Mouse (Mus musculus) CH12.LX (cell line): Measurements from ENCODE around the gene Phc2. TPM values are rescaled to one million over a fixed set of nuclear protein-coding genes. Genes with fewer than 3 reads are reported as not detected.

ENCODE experiments used
- DNase-seq: peaks from one replicate; pipeline ENCODE4 v3.0.0-alpha.2; 2013; ENCODE audit errors: extremely low read depth
- H3K27ac ChIP-seq: 2 replicates; pipeline ENCODE4 v1.5.1; 2012; ENCODE audit warnings: low read depth, mild to moderate bottlenecking, control low read depth, moderate library complexity; ENCODE audit not compliant: insufficient read depth
- H3K27me3 ChIP-seq: replicated peaks from 2 replicates; pipeline ENCODE3; 2012; ENCODE audit warnings: inconsistent platforms
- H3K36me3 ChIP-seq, 2 experiments: replicated peaks in 1 of 2; 2 replicates each; pipeline versions ENCODE3 to v1.6.1; 2012; ENCODE audit warnings: inconsistent platforms in 1 of 2, low read length in 1 of 2, mild to moderate bottlenecking in 1 of 2, mixed read lengths in 1 of 2, moderate library complexity in 1 of 2; ENCODE audit not compliant: control insufficient read depth in 1 of 2, insufficient read depth in 1 of 2
- H3K4me1 ChIP-seq, 2 experiments: 2 replicates each; pipeline ENCODE4 v1.6.1; 2012; ENCODE audit warnings: inconsistent platforms in 1 of 2, moderate library complexity in 1 of 2; ENCODE audit not compliant: insufficient read depth in 2 of 2, control insufficient read depth in 1 of 2
- H3K4me2 ChIP-seq: 2 replicates; pipeline ENCODE4 v1.6.1; 2012; ENCODE audit warnings: low read depth, mild to moderate bottlenecking, control low read depth; ENCODE audit not compliant: poor library complexity, insufficient read depth, severe bottlenecking
- H3K4me3 ChIP-seq, 3 experiments: fragments of 150-350 bp in 1 of 3; sonication (generic) in 1 of 3; replicated peaks in 1 of 3; 2 replicates each; pipeline versions ENCODE3 to v1.5.1; 2011 to 2012; ENCODE audit warnings: low read depth in 2 of 3, low read length in 2 of 3, mild to moderate bottlenecking in 2 of 3, moderate library complexity in 2 of 3, control low read depth in 1 of 3, improper control_type of control experiment in 1 of 3, inconsistent platforms in 1 of 3, mixed read lengths in 1 of 3; ENCODE audit not compliant: poor library complexity in 1 of 3
- H3K79me2 ChIP-seq: replicated peaks from 2 replicates; pipeline ENCODE4 v1.6.1; 2012; ENCODE audit warnings: mild to moderate bottlenecking, moderate library complexity; ENCODE audit not compliant: control insufficient read depth, poor library complexity, insufficient read depth, severe bottlenecking; ENCODE audit errors: extremely low read depth
- H3K9ac ChIP-seq: 2 replicates; pipeline ENCODE4 v1.6.1; 2012; ENCODE audit warnings: low read depth, mild to moderate bottlenecking, control low read depth, moderate library complexity; ENCODE audit not compliant: insufficient read depth
- H3K9me3 ChIP-seq: replicated peaks from 2 replicates; pipeline ENCODE3; 2012; ENCODE audit warnings: low read length, inconsistent platforms, mixed read lengths
- CHD1 ChIP-seq: IDR thresholded peaks from 2 replicates; pipeline ENCODE4 v1.6.1; 2012; ENCODE audit warnings: low read depth, low read length, improper control_type of control experiment, inconsistent platforms
- CTCF ChIP-seq, 2 experiments: IDR thresholded peaks in 1 of 2; conservative IDR thresholded peaks in 1 of 2; 2 replicates each; pipeline ENCODE4 v1.5.1; 2011 to 2012; ENCODE audit warnings: low read depth in 2 of 2, low read length in 2 of 2, improper control_type of control experiment in 1 of 2, inconsistent platforms in 1 of 2, mild to moderate bottlenecking in 1 of 2, moderate library complexity in 1 of 2
- E2F4 ChIP-seq: IDR thresholded peaks from 2 replicates; pipeline ENCODE4 v1.6.1; 2011; ENCODE audit warnings: low read depth, low read length, improper control_type of control experiment; ENCODE audit not compliant: insufficient replicate concordance
- ELF1 ChIP-seq: IDR thresholded peaks from 2 replicates; pipeline ENCODE4 v1.6.1; 2014; ENCODE audit warnings: low read depth, mild to moderate bottlenecking, inconsistent platforms, low read length, improper control_type of control experiment
- GABPA ChIP-seq: IDR thresholded peaks from 2 replicates; pipeline ENCODE4 v1.6.1; 2012; ENCODE audit warnings: low read depth, low read length, improper control_type of control experiment, inconsistent platforms; ENCODE audit not compliant: insufficient replicate concordance
- IRF4 ChIP-seq: IDR thresholded peaks from 2 replicates; pipeline ENCODE4 v1.6.1; 2014; ENCODE audit warnings: low read depth, mild to moderate bottlenecking, inconsistent platforms, low read length, improper control_type of control experiment
- JUN ChIP-seq: IDR thresholded peaks from 2 replicates; pipeline ENCODE4 v1.6.1; 2011; ENCODE audit warnings: low read depth, mild to moderate bottlenecking, low read length, improper control_type of control experiment, moderate library complexity; ENCODE audit not compliant: insufficient read depth
- KAT2A ChIP-seq: IDR thresholded peaks from 2 replicates; pipeline ENCODE4 v1.6.1; 2012; ENCODE audit warnings: low read length, improper control_type of control experiment, inconsistent platforms; ENCODE audit not compliant: insufficient replicate concordance
- MAFK ChIP-seq: IDR thresholded peaks from 2 replicates; pipeline ENCODE4 v1.6.1; 2011; ENCODE audit warnings: low read length, improper control_type of control experiment; ENCODE audit not compliant: insufficient replicate concordance
- MXI1 ChIP-seq: IDR thresholded peaks from 2 replicates; pipeline ENCODE4 v1.6.1; 2011; ENCODE audit warnings: mild to moderate bottlenecking, low read depth, low read length, improper control_type of control experiment
- MYC ChIP-seq: IDR thresholded peaks from 2 replicates; pipeline ENCODE4 v1.6.1; 2011; ENCODE audit warnings: low read depth, mild to moderate bottlenecking, improper control_type of control experiment, low read length
- POLR2A ChIP-seq: IDR thresholded peaks from 2 replicates; pipeline ENCODE4 v1.6.1; 2011; ENCODE audit warnings: low read depth, mild to moderate bottlenecking, improper control_type of control experiment, low read length
- POLR2AphosphoS2 ChIP-seq: IDR thresholded peaks from 2 replicates; pipeline ENCODE4 v1.6.1; 2011; ENCODE audit warnings: low read depth, low read length, improper control_type of control experiment
- RCOR1 ChIP-seq: conservative IDR thresholded peaks from 2 replicates; pipeline ENCODE4 v1.6.1; 2012; ENCODE audit warnings: low read depth, mild to moderate bottlenecking, inconsistent platforms, low read length, improper control_type of control experiment
- SMC3 ChIP-seq: IDR thresholded peaks from 2 replicates; pipeline ENCODE4 v1.6.1; 2011; ENCODE audit warnings: low read depth, low read length, improper control_type of control experiment
- TCF12 ChIP-seq: IDR thresholded peaks from 2 replicates; pipeline ENCODE4 v1.6.1; 2014; ENCODE audit warnings: low read depth, mild to moderate bottlenecking, inconsistent platforms, low read length, improper control_type of control experiment
- ZMIZ1 ChIP-seq: IDR thresholded peaks from 2 replicates; pipeline ENCODE4 v1.6.1; 2012; ENCODE audit warnings: low read depth, mild to moderate bottlenecking, inconsistent platforms, low read length, improper control_type of control experiment
- ZNF384 ChIP-seq: IDR thresholded peaks from 2 replicates; pipeline ENCODE4 v1.6.1; 2012; ENCODE audit warnings: low read depth, low read length, improper control_type of control experiment, inconsistent platforms
- dilution Hi-C: fragments of 300-500 bp; cut with MboI; formaldehyde crosslinking; loops from 2 replicates; pipeline ENCODE4 v1.14.3; 2020; ENCODE audit warnings: low sequenced_read_pairs; ENCODE audit not compliant: extremely low pct_unique_long_range_greater_than_20kb, extremely low pct_ligation_motif_present
- in situ Hi-C: fragments of 300-500 bp; cut with MboI; formaldehyde crosslinking; loops from 3 replicates; pipeline ENCODE4 v1.14.3; 2019; ENCODE audit warnings: low sequenced_read_pairs, low pct_ligation_motif_present, low pct_unique_long_range_greater_than_20kb, mixed read lengths
- polyA plus RNA-seq: library from polyadenylated mRNA; unstranded; fragments of >175 nt; gene quantifications from 2 replicates; pipeline ENCODE4 v1.2.1, GENCODE M21; 2012; ENCODE audit warnings: low read depth; ENCODE audit not compliant: insufficient read length
- total RNA-seq, 2 experiments: library from RNA; depleted of rRNA; stranded (reverse); fragments of 300-350 nt in 1 of 2; fragments of >200 nt in 1 of 2; gene quantifications; 2 replicates each; pipeline ENCODE4 v1.2.3; 2012 to 2014

Phc2 gene
- total and polyA plus RNA-seq, 3 experiments, result 24.1 to 53.2 (median 29.6) TPM

GRCm38 (mm10) chr4:128721061-128721648 is 66.7 kb downstream of the Phc2 start:
- H3K9ac ChIP-seq, result no peak overlapping the region
- peaks cover 0 to 14% of the 10 kb centered on the region in 2 experiments; a peak in 2 of 4 replicates for H3K4me1 ChIP-seq
- H3K27ac ChIP-seq, result no peak overlapping the region
- no peak overlapping the region for H3K4me2 ChIP-seq
- in situ Hi-C loops (no loop called here), dilution Hi-C loops (no loop called here)
- no peaks in the 10 kb centered on the region for H3K79me2 ChIP-seq
- H3K36me3 ChIP-seq, result peaks cover 8 to 60% of the 10 kb centered on the region in 2 experiments
- no peaks in the 10 kb centered on the region for H3K27me3 ChIP-seq
- no peak overlapping the region for H3K4me3 ChIP-seq
- no peak for TF ChIP-seq MAFK
- no peak for TF ChIP-seq E2F4
- no peak for TF ChIP-seq GABPA
- no peak for TF ChIP-seq POLR2AphosphoS2
- TF ChIP-seq ZNF384, result no peak
- TF ChIP-seq JUN, result no peak
- TF ChIP-seq TCF12, result no peak
- TF ChIP-seq SMC3, result no peak
- no peak for TF ChIP-seq KAT2A
- H3K9me3 ChIP-seq, result no peaks in the 10 kb centered on the region
- DNase-seq, result no peak

GRCm38 (mm10) chr4:128721761-128722160 is 67.3 kb downstream of the Phc2 start:
- TF ChIP-seq CTCF (conservative IDR thresholded peaks at IDR 0.05 in 1 of 2, IDR thresholded peaks at IDR 0.05 in 1 of 2; ENCODE audit: low read depth in 2 of 2, low read length in 2 of 2) (no peak), IRF4 (no peak), ELF1 (no peak), JUN (no peak), MXI1 (no peak), SMC3 (no peak), ZMIZ1 (no peak), CHD1 (no peak), MYC (no peak), RCOR1 (no peak), TCF12 (no peak), ZNF384 (no peak), POLR2A (no peak)
- Histone ChIP-seq H3K9me3 (no peaks in the 10 kb centered on the region), H3K79me2 (no peaks in the 10 kb centered on the region), H3K9ac (no peak overlapping the region), H3K36me3 (peaks cover 8 to 60% of the 10 kb centered on the region in 2 experiments), H3K27ac (no peak overlapping the region), H3K4me1 (peaks cover under 1 to 16% of the 10 kb centered on the region in 2 experiments), H3K27me3 (no peaks in the 10 kb centered on the region), H3K4me3 (no peak overlapping the region), H3K4me2 (no peak overlapping the region)
- no peak for DNase-seq
- dilution Hi-C loops, result no loop called here
- in situ Hi-C loops, result no loop called here
